Mouse (Mus musculus): ENCODE measurements at regions not wholly inside any gene's neighbourhood (a gene's known extent, or its start where the extent isn't known, plus 50 kb on each side); places are given as distances from the start of the nearest gene placed in this dataset.

DNA sequence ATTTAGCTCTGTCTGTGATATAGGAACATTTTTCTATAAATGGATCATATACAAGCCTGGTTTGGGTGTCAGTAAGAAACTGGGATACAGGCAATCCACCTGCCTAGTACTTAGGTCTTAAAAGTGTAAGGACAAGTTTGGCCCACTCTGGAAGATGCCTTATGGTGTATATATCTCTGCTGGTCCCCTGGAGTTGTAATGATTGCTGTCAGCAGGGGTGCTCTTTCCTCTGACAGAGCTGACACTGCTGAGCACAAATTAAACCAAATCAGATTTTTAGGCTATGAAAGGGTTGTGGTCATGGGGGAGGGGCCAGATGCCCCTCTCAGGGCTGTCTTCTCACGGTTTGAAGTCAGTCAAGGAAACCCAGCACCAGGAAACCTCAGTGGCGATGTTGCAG, 141.7 kb downstream of the Samd5 start:
- TF ChIP-seq POLR2A (IDR thresholded peaks at IDR 0.05; ENCODE audit: borderline replicate concordance, low read depth, low read length) (no peak), CTCF (IDR thresholded peaks at IDR 0.05; ENCODE audit: low read depth, low read length) (no peak)
- no peaks in the 10 kb centered on the region for H3K4me1 ChIP-seq (ENCODE audit: control insufficient read depth, insufficient read depth, low read length)
- H3K4me3 ChIP-seq (ENCODE audit: insufficient read depth, low read length): no peak overlapping the region
- H3K27ac ChIP-seq (ENCODE audit: insufficient read depth, low read depth, low read length): no peak overlapping the region

DNA sequence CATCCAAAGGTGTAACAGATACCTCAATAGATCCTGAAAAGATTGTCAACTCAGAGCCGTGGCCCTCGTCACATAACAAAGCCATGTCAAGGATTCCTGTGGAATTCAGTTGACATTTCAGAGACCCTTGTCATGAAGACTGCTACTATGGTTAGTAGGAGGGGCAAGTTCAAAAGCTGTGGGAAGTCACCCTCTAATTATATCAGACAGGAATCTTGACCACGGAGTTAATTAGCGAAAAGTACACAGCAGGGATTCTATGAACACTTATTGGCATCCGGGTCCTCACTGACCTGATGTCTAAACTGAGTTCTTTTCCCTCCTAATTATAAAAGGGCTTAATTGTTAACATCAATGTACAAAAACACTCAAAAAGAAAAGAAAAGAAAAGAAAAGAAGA, 143.1 kb downstream of the Samd5 start:
- no peak overlapping the region for H3K4me3 ChIP-seq (ENCODE audit: insufficient read depth, low read length)
- TF ChIP-seq CTCF (IDR thresholded peaks at IDR 0.05; ENCODE audit: low read depth, low read length) (no peak), POLR2A (IDR thresholded peaks at IDR 0.05; ENCODE audit: borderline replicate concordance, low read depth, low read length) (no peak)
- no peak overlapping the region for H3K27ac ChIP-seq (ENCODE audit: insufficient read depth, low read depth, low read length)
- H3K4me1 ChIP-seq (ENCODE audit: control insufficient read depth, insufficient read depth, low read length): no peaks in the 10 kb centered on the region

DNA sequence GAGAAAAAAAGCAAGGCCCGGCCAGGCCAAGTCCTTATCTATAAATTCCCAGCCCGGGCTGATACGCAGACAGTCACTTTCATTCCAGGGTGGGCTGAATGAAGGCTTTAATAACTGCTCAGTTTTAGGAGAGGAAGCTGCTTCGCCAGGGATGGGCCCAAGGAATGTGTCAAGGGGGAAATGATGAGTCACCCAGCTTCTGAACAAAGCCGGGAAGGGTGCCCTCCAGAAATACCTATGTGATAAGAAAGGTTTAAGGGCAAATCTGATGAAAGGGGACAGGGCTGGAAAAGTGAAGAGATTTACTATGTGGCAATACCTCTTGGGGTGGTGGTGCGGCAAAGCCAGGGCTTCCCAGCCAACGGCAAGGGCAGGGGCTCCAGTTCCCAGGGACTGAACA, 145.6 kb downstream of the Samd5 start:
- Histone ChIP-seq H3K4me3 (ENCODE audit: insufficient read depth, low read length) (no peak overlapping the region), H3K27ac (ENCODE audit: insufficient read depth, low read depth, low read length) (no peak overlapping the region), H3K4me1 (ENCODE audit: control insufficient read depth, insufficient read depth, low read length) (no peaks in the 10 kb centered on the region)
- TF ChIP-seq CTCF (IDR thresholded peaks at IDR 0.05; ENCODE audit: low read depth, low read length): no peak
- no peak for TF ChIP-seq POLR2A (IDR thresholded peaks at IDR 0.05; ENCODE audit: borderline replicate concordance, low read depth, low read length)

DNA sequence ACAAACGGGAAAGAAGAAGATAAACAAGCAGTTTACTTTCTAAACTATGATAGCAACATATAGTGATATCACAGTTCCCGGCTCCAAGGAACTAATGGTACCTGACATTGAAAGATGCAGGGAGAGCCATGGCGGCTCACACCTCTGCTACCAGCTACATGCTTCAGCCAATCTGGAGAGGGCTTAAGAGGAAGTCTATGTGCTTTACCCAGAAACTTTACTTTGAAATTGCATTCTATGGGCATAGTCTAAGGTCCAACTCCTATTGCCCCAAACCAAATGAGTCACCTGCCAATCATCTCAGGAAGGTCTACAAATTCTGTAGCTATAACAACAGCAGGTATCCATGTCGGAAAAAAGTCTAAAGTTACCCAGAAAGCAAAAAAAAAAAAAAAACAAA, 146.9 kb downstream of the Samd5 start:
- no peaks in the 10 kb centered on the region for H3K4me1 ChIP-seq (ENCODE audit: control insufficient read depth, insufficient read depth, low read length)
- H3K27ac ChIP-seq (ENCODE audit: insufficient read depth, low read depth, low read length): no peak overlapping the region
- TF ChIP-seq CTCF (IDR thresholded peaks at IDR 0.05; ENCODE audit: low read depth, low read length): no peak
- TF ChIP-seq POLR2A (IDR thresholded peaks at IDR 0.05; ENCODE audit: borderline replicate concordance, low read depth, low read length): no peak
- H3K4me3 ChIP-seq (ENCODE audit: insufficient read depth, low read length): no peak overlapping the region

DNA sequence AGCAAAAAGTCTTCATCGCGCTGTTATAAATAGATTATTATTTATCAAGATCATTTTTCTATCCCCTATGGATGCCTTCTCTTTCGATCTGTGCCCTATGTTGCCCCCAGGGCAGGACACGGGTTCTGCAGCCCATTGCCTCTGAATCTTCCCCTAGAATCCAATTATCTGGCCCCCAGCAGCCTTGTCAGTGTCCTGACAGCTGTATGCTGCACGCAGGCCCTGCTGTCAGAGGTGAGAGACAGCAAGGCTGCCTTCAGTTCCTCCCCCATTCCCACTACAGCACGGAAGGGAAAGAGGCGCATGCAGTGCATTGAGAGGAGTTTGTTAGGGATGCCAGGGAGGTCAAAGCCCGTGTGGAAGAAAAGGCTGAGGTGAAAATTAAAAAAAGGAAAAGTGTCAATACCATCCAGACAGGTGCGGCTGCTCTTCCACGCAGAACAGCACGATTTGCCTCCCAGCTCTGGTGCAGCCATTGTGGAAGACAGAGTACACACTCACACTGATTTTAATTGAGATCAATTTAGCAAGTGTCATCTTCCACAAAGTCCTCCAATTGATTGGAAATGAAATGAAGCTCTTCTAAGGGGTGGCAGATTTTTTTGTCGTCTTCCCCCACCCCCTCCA, 165.1 kb downstream of the Samd5 start:
- Histone ChIP-seq H3K4me1 (ENCODE audit: control insufficient read depth, insufficient read depth, low read length) (no peaks in the 10 kb centered on the region), H3K27ac (ENCODE audit: insufficient read depth, low read depth, low read length) (no peak overlapping the region), H3K4me3 (ENCODE audit: insufficient read depth, low read length) (no peak overlapping the region)
- TF ChIP-seq POLR2A (IDR thresholded peaks at IDR 0.05; ENCODE audit: borderline replicate concordance, low read depth, low read length) (no peak), CTCF (IDR thresholded peaks at IDR 0.05; ENCODE audit: low read depth, low read length) (no peak)

DNA sequence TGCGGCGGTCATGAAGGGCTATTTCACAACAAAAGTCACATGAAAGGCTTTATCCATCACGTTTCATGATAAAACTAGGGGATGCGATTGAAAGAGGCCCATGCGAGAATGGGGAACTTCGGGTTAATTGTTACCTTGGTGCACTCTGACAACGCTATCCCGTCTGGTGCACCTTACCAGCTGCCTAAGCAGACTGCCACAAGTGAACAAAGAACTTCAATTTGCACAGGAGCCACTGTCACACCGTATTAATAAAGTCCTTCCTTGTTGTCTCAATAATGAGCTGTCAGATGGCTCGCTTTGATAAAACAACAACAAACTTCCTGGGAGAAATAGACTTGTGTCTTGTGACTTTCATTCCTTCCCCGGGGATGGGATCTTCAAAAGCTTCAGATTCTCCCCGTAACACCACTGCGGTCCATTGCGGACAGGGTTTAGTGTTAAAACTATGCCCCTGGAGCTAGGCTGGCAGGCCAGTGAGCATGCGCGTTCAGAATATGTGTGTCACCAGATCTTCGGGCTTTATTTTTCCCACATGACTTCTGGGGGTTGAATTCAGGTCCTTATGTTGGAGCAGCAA, 165.8 kb downstream of the Samd5 start:
- Histone ChIP-seq H3K27ac (ENCODE audit: insufficient read depth, low read depth, low read length) (no peak overlapping the region), H3K4me3 (ENCODE audit: insufficient read depth, low read length) (no peak overlapping the region), H3K4me1 (ENCODE audit: control insufficient read depth, insufficient read depth, low read length) (no peaks in the 10 kb centered on the region)
- TF ChIP-seq POLR2A (IDR thresholded peaks at IDR 0.05; ENCODE audit: borderline replicate concordance, low read depth, low read length): no peak
- TF ChIP-seq CTCF (IDR thresholded peaks at IDR 0.05; ENCODE audit: low read depth, low read length): no peak

DNA sequence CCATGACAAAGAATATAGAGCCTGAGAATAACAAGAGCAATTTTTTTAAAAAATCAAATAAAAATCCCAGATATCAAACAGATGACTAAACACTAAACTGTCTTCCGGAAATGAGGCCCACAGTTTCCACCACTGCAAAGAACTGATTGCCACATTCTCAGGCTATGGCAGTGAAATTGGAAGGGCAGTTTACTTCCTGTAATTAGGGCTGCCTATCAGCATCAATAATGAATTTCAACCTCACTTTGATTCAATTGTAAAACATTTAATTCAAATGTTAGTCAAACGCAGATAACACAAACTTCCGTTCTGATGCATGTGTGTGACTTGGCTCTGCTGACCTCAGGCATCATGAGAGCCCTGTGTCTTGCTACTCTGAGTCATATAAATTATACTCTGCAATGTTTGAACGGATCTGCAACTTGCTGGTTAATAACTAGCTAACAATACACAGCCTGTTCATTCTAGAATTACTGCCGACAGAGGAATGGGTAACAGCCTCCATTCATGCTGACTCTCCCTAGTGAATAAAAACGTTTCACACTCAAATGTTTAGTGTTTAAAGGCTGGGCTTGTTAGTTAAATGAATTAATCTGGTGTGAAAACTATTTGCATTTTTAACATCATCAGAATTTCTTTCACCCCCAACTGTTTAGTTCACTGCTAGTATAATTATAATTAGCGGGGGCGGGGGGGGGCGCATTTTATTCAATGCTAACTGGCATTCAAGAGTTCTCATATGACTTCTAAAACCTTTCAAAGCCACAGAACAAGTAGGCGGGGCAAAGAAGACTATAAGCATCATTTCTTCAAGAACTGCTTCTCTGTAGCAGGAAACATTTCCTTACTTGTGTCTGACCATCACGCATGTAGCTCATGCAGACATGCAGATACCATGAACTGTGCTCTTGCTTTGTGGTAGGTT, 171.2 kb downstream of the Samd5 start:
- Histone ChIP-seq H3K4me3 (ENCODE audit: insufficient read depth, low read length) (no peak overlapping the region), H3K27ac (ENCODE audit: insufficient read depth, low read depth, low read length) (no peak overlapping the region), H3K4me1 (ENCODE audit: control insufficient read depth, insufficient read depth, low read length) (no peaks in the 10 kb centered on the region)
- TF ChIP-seq POLR2A (IDR thresholded peaks at IDR 0.05; ENCODE audit: borderline replicate concordance, low read depth, low read length): no peak
- TF ChIP-seq CTCF (IDR thresholded peaks at IDR 0.05; ENCODE audit: low read depth, low read length): no peak

DNA sequence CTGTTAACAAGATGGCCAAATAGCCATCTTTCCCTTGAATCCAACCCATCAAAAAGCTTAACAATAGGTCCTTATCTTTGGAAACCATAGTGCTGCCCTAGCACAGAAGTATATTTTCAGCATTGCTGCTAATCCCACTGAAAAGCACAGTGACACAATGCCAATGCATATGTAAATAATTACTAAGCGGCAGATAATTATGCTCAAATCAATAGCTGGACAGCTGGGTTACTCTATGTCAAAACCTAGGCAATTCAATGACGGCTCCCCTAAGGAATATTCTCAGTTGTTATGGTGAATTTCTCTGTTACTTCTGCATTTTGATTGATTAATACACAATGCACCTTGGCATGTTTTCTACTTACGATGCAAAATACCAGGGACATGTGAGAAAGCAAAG, 176.5 kb downstream of the Samd5 start:
- Histone ChIP-seq H3K27ac (ENCODE audit: insufficient read depth, low read depth, low read length) (no peak overlapping the region), H3K4me3 (ENCODE audit: insufficient read depth, low read length) (no peak overlapping the region), H3K4me1 (ENCODE audit: control insufficient read depth, insufficient read depth, low read length) (no peaks in the 10 kb centered on the region)
- no peak for TF ChIP-seq POLR2A (IDR thresholded peaks at IDR 0.05; ENCODE audit: borderline replicate concordance, low read depth, low read length)

DNA sequence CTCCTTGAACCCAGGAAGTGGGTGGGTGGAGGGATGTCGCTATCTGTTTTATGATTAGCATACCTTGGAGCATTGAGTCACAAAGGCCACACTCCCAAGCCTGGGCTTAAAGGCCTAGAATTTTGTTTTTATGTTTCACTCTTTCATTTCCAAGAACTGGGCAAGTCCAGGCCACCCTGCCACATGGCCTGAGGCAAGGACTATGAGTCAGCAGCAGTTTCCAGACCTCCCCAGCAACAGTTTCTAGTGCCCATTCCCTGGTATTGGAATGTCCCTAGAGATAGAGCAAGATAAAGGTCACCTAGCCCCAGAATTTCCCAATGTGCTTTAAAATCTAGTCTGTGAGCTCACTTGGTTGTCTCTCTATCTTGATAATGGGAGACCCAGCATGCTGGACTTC, 178.0 kb downstream of the Samd5 start:
- no peak for TF ChIP-seq CTCF (IDR thresholded peaks at IDR 0.05; ENCODE audit: low read depth, low read length)
- no peak for TF ChIP-seq POLR2A (IDR thresholded peaks at IDR 0.05; ENCODE audit: borderline replicate concordance, low read depth, low read length)
- Histone ChIP-seq H3K4me3 (ENCODE audit: insufficient read depth, low read length) (no peak overlapping the region), H3K4me1 (ENCODE audit: control insufficient read depth, insufficient read depth, low read length) (no peaks in the 10 kb centered on the region), H3K27ac (ENCODE audit: insufficient read depth, low read depth, low read length) (no peak overlapping the region)

DNA sequence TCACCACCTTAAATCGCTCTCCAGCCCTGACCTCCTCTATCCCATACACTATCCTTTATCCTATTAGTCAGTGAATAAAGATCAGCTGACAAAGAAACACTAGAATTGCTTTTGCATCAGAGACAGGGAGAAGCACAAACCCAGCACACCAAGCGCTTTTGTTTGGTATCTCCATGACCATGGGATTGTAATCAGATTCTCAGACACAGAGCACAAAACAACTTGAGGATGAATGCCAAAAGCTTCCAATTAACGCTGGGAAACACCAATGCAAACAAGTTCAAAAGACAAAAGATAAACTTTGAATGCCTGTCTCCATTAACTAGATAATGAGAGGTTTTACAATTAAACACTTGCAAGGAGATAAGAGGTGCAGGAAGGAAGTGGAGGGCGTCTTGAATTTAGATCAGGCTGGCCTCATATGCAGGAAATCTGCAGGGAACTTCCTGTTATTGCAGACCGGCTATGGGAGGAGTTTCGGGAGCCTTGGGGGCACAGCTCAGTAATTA, 179.8 kb downstream of the Samd5 start:
- TF ChIP-seq CTCF (IDR thresholded peaks at IDR 0.05; ENCODE audit: low read depth, low read length): no peak
- TF ChIP-seq POLR2A (IDR thresholded peaks at IDR 0.05; ENCODE audit: borderline replicate concordance, low read depth, low read length): no peak
- no peak overlapping the region for H3K27ac ChIP-seq (ENCODE audit: insufficient read depth, low read depth, low read length)
- no peaks in the 10 kb centered on the region for H3K4me1 ChIP-seq (ENCODE audit: control insufficient read depth, insufficient read depth, low read length)
- H3K4me3 ChIP-seq (ENCODE audit: insufficient read depth, low read length): no peak overlapping the region
